Mouse (Mus musculus) hindbrain, embryonic 12.5 days (tissue): ENCODE data around the gene Rfx4. TPM values are rescaled to one million over a fixed set of nuclear protein-coding genes. Genes with fewer than 3 reads are reported as not detected.
A peak's percentile ranks its signal among the peaks of the same experiment; 100 is the strongest.

Experiments used
- ATAC-seq: fragments of 200-750 bp; cut with Nextera tagmentation; 2 replicates; pipeline ENCODE4 v1.8.0; 2017; ENCODE audit warnings: moderate TSS enrichment; ENCODE audit not compliant: low FRiP score
- H3K27ac ChIP-seq: fragments of 300-500 bp; sonication (generic); 2 replicates; pipeline ENCODE4 v1.5.1; 2016; ENCODE audit warnings: mild to moderate bottlenecking
- H3K27me3 ChIP-seq: fragments of 300-500 bp; sonication (generic); 2 replicates; pipeline ENCODE4 v1.6.1; 2016; ENCODE audit warnings: mild to moderate bottlenecking
- H3K36me3 ChIP-seq: fragments of 300-500 bp; sonication (generic); 2 replicates; pipeline ENCODE4 v1.6.1; 2016; ENCODE audit warnings: mild to moderate bottlenecking
- H3K4me1 ChIP-seq: fragments of 300-500 bp; sonication (generic); 2 replicates; pipeline ENCODE4 v1.6.1; 2016
- H3K4me2 ChIP-seq: fragments of 300-500 bp; sonication (generic); replicated peaks from 2 replicates; pipeline ENCODE4 v1.6.1; 2016; ENCODE audit warnings: mild to moderate bottlenecking
- H3K4me3 ChIP-seq: fragments of 300-500 bp; sonication (generic); 2 replicates; pipeline ENCODE4 v1.5.1; 2016; ENCODE audit warnings: mild to moderate bottlenecking
- H3K9ac ChIP-seq: fragments of 300-500 bp; sonication (generic); 2 replicates; pipeline ENCODE4 v1.6.1; 2016; ENCODE audit warnings: mild to moderate bottlenecking, moderate library complexity
- H3K9me3 ChIP-seq: fragments of 300-500 bp; sonication (generic); replicated peaks from 2 replicates; pipeline ENCODE4 v1.6.1; 2016; ENCODE audit warnings: mild to moderate bottlenecking
- whole genome bisulfite sequencing: fragments of 180-500 bp; shearing (Covaris S2); methylation state at CpG from one replicate; pipeline ENCODE4 v1.1.7; 2016; 5-methylcytosine and 5-hydroxymethylcytosine counted together
- polyA plus RNA-seq: library from polyadenylated mRNA; unstranded; fragments of >200 nt; fragmentation: Nextera tagmentation; extraction: Ambion mirVana; gene quantifications from 2 replicates; pipeline ENCODE4 v1.2.1, GENCODE M21; 2016

Gene Rfx4
- polyA plus RNA-seq, 1 experiment from 2014 or later = 49.2 TPM

- no peaks in the 10 kb centered on the region for H3K27me3 ChIP-seq
- peaks cover 14% of the 10 kb centered on the region for H3K36me3 ChIP-seq
- H3K4me1 ChIP-seq = peaks cover 12% of the 10 kb centered on the region
- H3K27ac ChIP-seq = no peak overlapping the region
- no peak for ATAC-seq
- 88% methylated on average over 12 of the region's 12 CpGs for WGBS
- no peak overlapping the region for H3K4me3 ChIP-seq
- H3K9me3 ChIP-seq = no peaks in the 10 kb centered on the region
- no peak overlapping the region for H3K9ac ChIP-seq
- no peak overlapping the region for H3K4me2 ChIP-seq
Measured at GRCm38 (mm10) chr10:84727005-84727404, 28.9 kb upstream of the Rfx4 start.

- peaks cover 4% of the 10 kb centered on the region; the same call in 1 of the 2 replicates for H3K4me1 ChIP-seq
- no peak overlapping the region for H3K4me2 ChIP-seq
- no peak overlapping the region for H3K27ac ChIP-seq
- H3K36me3 ChIP-seq = peaks cover 14% of the 10 kb centered on the region
- H3K9me3 ChIP-seq = no peaks in the 10 kb centered on the region
- 86% methylated on average over 4 of the region's 4 CpGs for WGBS
- no peaks in the 10 kb centered on the region for H3K27me3 ChIP-seq
- no peak overlapping the region for H3K4me3 ChIP-seq
- no peak for ATAC-seq
- no peak overlapping the region for H3K9ac ChIP-seq
Measured at GRCm38 (mm10) chr10:84727760-84728159, 28.1 kb upstream of the Rfx4 start.

- Histone ChIP-seq H3K27me3 (no peaks in the 10 kb centered on the region), H3K9ac (no peak overlapping the region), H3K36me3 (peaks cover 14% of the 10 kb centered on the region), H3K27ac (no peak overlapping the region), H3K4me2 (no peak overlapping the region), H3K4me1 (0 out of 2 replicates have a peak, but pooled peaks cover 2% of the 10 kb centered on the region), H3K4me3 (no peak overlapping the region), H3K9me3 (no peaks in the 10 kb centered on the region)
- no peak for ATAC-seq
- WGBS = 86% methylated on average over 3 of the region's 3 CpGs
Measured at GRCm38 (mm10) chr10:84730078-84730477, 25.8 kb upstream of the Rfx4 start.

- Histone ChIP-seq H3K27me3 (no peaks in the 10 kb centered on the region), H3K9me3 (no peaks in the 10 kb centered on the region), H3K36me3 (peaks cover 6% of the 10 kb centered on the region; the same call in 1 of the 2 replicates), H3K4me2 (no peak overlapping the region), H3K4me1 (0 out of 2 replicates have a peak, but pooled peaks cover 2% of the 10 kb centered on the region), H3K9ac (no peak overlapping the region), H3K27ac (no peak overlapping the region), H3K4me3 (no peak overlapping the region)
- no peak for ATAC-seq
- WGBS = 87% methylated on average over 9 of the region's 9 CpGs
Measured at GRCm38 (mm10) chr10:84730956-84731355, 24.9 kb upstream of the Rfx4 start.

- Histone ChIP-seq H3K4me2 (no peak overlapping the region), H3K4me3 (no peak overlapping the region), H3K27me3 (no peaks in the 10 kb centered on the region), H3K4me1 (0 out of 2 replicates have a peak, but pooled peaks cover under 1% of the 10 kb centered on the region), H3K27ac (no peak overlapping the region), H3K9me3 (no peaks in the 10 kb centered on the region), H3K36me3 (no peaks in the 10 kb centered on the region), H3K9ac (no peak overlapping the region)
- WGBS = 76% methylated on average over 6 of the region's 6 CpGs
- ATAC-seq = no peak
Measured at GRCm38 (mm10) chr10:84733511-84733910, 22.4 kb upstream of the Rfx4 start.

- Histone ChIP-seq H3K9ac (peak overlapping the region; percentile 59), H3K4me2 (peak overlapping the region; percentile 76), H3K36me3 (no peaks in the 10 kb centered on the region), H3K9me3 (no peaks in the 10 kb centered on the region), H3K4me1 (peaks cover 48% of the 10 kb centered on the region), H3K27me3 (peaks cover 59% of the 10 kb centered on the region), H3K4me3 (peak overlapping the region; percentile 51), H3K27ac (peak overlapping the region; percentile 93)
- peak; percentile 74 for ATAC-seq
- WGBS = under 1% methylated on average over 58 of the region's 66 CpGs
Measured at GRCm38 (mm10) chr10:84754851-84755785, 744 bp upstream of the Rfx4 start.

GRCm38 (mm10) chr10:84756435-84757095 is 703 bp downstream of the Rfx4 start:
- H3K27me3 ChIP-seq = peaks cover 59% of the 10 kb centered on the region
- peak overlapping the region; percentile 85 for H3K27ac ChIP-seq
- no peaks in the 10 kb centered on the region for H3K36me3 ChIP-seq
- peak overlapping the region; percentile 68 for H3K9ac ChIP-seq
- ATAC-seq = no peak
- H3K4me3 ChIP-seq = peak overlapping the region; percentile 51
- under 1% methylated on average over 42 of the region's 42 CpGs for WGBS
- H3K4me1 ChIP-seq = peaks cover 56% of the 10 kb centered on the region
- H3K4me2 ChIP-seq = peak overlapping the region; percentile 76
- H3K9me3 ChIP-seq = no peaks in the 10 kb centered on the region

- Histone ChIP-seq H3K27ac (peak overlapping the region; percentile 85; the same call in 1 of the 2 replicates), H3K4me1 (peaks cover 62% of the 10 kb centered on the region), H3K9me3 (no peaks in the 10 kb centered on the region)
Measured at GRCm38 (mm10) chr10:84757426-84758199, 1.8 kb downstream of the Rfx4 start.

DNA sequence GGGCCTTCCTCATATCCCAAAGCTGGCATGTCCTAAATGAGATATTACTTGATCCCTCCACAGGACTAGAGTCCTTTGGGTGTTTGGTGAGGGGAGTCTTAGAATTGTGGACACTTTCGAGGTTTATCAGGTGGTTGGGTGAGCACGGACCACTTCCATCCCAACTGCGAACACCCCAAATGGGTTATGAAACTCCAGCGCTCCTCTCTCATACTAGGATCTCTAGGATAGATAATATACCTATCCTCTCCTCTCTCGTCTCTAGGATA is 2.3 kb downstream of the Rfx4 start:
- H3K4me3 ChIP-seq = peak overlapping the region; percentile 51
- H3K36me3 ChIP-seq = no peaks in the 10 kb centered on the region
- 0 out of 2 replicates have a peak overlapping the region, but pooled peaks have one; percentile 85 for H3K27ac ChIP-seq
- peak overlapping the region; percentile 68 for H3K9ac ChIP-seq
- H3K4me1 ChIP-seq = peaks cover 64% of the 10 kb centered on the region
- H3K9me3 ChIP-seq = no peaks in the 10 kb centered on the region
- H3K4me2 ChIP-seq = peak overlapping the region; percentile 76
- under 1% methylated on average over 5 of the region's 5 CpGs for WGBS
- ATAC-seq = no peak
- H3K27me3 ChIP-seq = peaks cover 55% of the 10 kb centered on the region

More at GRCm38 (mm10) chr10:84757426-84758199, 1.8 kb downstream of the Rfx4 start:
- 2% methylated on average over 22 of the region's 22 CpGs for WGBS
- Histone ChIP-seq H3K27me3 (peaks cover 61% of the 10 kb centered on the region), H3K4me2 (peak overlapping the region; percentile 76), H3K36me3 (no peaks in the 10 kb centered on the region), H3K9ac (peak overlapping the region; percentile 68), H3K4me3 (peak overlapping the region; percentile 51)
- no peak for ATAC-seq

- H3K4me2 ChIP-seq = peak overlapping the region; percentile 76
- peaks cover 52% of the 10 kb centered on the region for H3K27me3 ChIP-seq
- H3K4me3 ChIP-seq = peak overlapping the region; percentile 51
- peak overlapping the region; percentile 84 for H3K27ac ChIP-seq
- ATAC-seq = no peak
- peaks cover 66% of the 10 kb centered on the region for H3K4me1 ChIP-seq
- no peaks in the 10 kb centered on the region for H3K36me3 ChIP-seq
- under 1% methylated on average over 51 of the region's 51 CpGs for WGBS
- H3K9ac ChIP-seq = peak overlapping the region; percentile 68
- H3K9me3 ChIP-seq = no peaks in the 10 kb centered on the region
Measured at GRCm38 (mm10) chr10:84758483-84759431, 2.9 kb downstream of the Rfx4 start.

GRCm38 (mm10) chr10:84759511-84760117 is 3.8 kb downstream of the Rfx4 start:
- Histone ChIP-seq H3K27ac (peak overlapping the region; percentile 84), H3K9ac (peak overlapping the region; percentile 68), H3K9me3 (no peaks in the 10 kb centered on the region), H3K4me3 (peak overlapping the region; percentile 51), H3K4me2 (peak overlapping the region; percentile 76), H3K27me3 (peaks cover 43% of the 10 kb centered on the region), H3K4me1 (peaks cover 59% of the 10 kb centered on the region), H3K36me3 (no peaks in the 10 kb centered on the region)
- no peak for ATAC-seq
- 2% methylated on average over 16 of the region's 16 CpGs for WGBS
